Mouse (Mus musculus): ENCODE results near the gene Chmp6.

GRCm38 (mm10) chr11:119925176-119925575 lies 11.9 kb downstream of the Chmp6 start:
- TF ChIP-seq POLR2AphosphoS5 (IDR thresholded peaks at IDR 0.05; ENCODE audit: insufficient replicate concordance, low read depth, low read length) (no peak), CTCF (IDR thresholded peaks at IDR 0.05; ENCODE audit: low read depth, low read length) (no peak), TAL1 (conservative IDR thresholded peaks at IDR 0.05; ENCODE audit: low read depth, low read length) (no peak)
